Mouse (Mus musculus): ENCODE measurements around the gene Olfr1122.
"Not testable (repeated sequence)": the region's sequence is repeated elsewhere in the genome, so short reads cannot be mapped to it uniquely, and the experiment has no call there.

Olfr1122 gene

DNA sequence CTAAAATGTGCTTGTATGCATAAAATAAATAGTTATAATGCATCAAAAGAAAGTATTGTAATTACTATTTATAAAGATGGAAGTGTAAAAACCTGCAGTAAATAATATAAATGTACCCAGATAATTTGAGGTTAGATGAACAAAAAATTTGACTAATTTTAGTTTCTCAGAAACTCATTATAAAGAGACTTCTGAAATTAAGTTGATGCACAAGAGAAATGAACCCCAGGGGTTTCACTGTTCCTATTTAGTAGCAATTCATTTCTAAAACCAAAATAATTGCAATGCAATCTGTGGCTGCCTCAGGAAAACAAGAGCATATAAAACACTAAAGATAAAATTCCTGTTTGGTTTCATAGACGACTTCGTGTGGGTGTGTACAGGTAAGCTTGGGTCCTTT lies at the start of gene Olfr1122:
Olfr1122 (plus strand) TSS at position 301 of the 400 bp plus-strand sequence.
- no peak for DNase-seq

GRCm38 (mm10) chr2:87354515-87354914 lies 31.1 kb upstream of the Olfr1122 start, which contains the start of gene Olfr1120:
Gene Olfr1120, plus strand, starts transcription at chr2:87354815.
- no peak for DNase-seq

DNA sequence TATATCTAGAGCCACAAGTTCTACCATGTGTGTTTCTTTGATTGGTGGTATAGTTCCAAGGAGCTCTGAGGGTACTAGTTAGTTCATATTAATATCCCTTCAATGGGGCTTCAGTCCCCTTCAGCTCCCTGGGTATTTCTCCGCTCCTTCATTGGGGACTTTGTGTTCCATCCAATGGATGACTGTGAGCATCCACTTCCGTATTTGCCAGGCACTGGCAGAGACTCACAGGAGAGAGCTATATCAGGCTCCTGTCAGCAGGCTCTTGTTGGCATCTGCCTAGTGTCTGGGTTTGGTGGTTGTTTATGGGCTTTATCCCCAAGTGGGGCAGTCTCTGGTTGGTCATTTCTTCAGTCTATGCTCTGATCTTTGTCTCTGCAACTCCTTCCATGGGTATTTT lies 25.5 kb upstream of the Olfr1122 start:
- DNase-seq, result not testable (repeated sequence)

GRCm38 (mm10) chr2:87369595-87369994 lies 16.1 kb upstream of the Olfr1122 start, which contains the start of gene Olfr1121:
Gene Olfr1121, plus strand, starts transcription at chr2:87369895.
- DNase-seq, result no peak

- no peak for DNase-seq
Measured at GRCm38 (mm10) chr2:87371726-87372125, 13.9 kb upstream of the Olfr1122 start.

GRCm38 (mm10) chr2:87383935-87384334 lies 1.7 kb upstream of the Olfr1122 start:
- no peak for DNase-seq

DNA sequence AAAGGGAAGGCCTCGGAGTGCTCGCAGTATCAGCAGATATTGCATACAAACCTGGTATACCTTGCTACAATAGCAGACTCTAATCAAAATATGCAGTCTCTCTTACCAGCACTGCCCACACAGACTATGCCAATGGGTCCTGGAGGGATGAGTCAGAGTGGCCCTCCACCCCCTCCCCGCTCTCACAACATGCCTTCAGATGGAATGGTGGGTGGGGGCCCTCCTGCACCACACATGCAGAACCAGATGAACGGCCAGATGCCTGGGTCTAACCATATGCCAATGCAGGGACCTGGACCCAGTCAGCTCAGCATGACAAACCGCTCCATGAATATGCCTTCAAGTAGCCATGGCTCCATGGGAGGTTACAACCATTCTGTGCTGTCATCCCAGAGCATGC lies 8.0 kb downstream of the Olfr1122 start:
- DNase-seq, result not testable (repeated sequence)

DNA sequence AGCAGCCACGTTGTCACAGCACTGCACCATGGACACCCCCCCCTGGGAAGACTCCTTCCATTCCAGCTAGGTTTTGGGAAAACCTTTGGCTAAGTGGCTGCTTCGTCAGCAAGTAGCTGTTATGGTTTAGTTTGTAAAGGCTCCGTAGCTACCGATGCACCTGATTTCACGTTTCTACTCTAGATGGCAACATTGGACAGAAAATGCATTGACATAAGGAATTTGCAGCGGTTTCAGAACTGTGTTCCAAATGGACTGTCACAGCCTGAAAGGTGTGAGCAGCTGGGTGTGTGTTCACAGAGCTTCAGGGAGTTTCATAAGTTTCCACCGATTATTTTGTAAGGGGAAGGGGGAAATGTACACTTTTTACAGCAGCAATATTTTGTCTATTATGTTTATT lies 9.0 kb downstream of the Olfr1122 start:
- not testable (repeated sequence) for DNase-seq

GRCm38 (mm10) chr2:87416335-87416734 lies 30.7 kb downstream of the Olfr1122 start, which contains the start of gene Olfr1123:
Gene Olfr1123, plus strand, starts transcription at chr2:87416635.
- no peak for DNase-seq

DNA sequence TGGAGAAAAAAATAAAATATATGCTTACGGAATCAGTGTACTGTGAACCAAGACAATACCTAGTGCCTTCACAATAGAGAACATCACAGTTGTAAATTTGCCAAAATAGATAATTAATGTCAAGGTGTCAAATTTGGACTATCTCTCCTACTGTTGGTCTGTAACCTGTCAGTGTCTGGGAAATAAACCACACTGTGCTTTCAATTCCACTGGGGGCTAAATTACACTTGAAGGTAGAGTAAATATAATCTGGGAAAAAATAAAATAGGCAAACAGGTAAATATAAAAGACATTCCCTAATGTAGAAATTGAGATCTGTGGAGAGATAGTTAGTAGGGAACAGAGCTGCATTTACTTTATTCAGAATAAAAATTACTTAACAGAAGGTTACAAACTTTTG lies 44.3 kb downstream of the Olfr1122 start, which contains the start of gene Olfr1124:
Olfr1124 (plus strand) TSS at position 301 of the 400 bp plus-strand sequence.
- DNase-seq, result no peak

DNA sequence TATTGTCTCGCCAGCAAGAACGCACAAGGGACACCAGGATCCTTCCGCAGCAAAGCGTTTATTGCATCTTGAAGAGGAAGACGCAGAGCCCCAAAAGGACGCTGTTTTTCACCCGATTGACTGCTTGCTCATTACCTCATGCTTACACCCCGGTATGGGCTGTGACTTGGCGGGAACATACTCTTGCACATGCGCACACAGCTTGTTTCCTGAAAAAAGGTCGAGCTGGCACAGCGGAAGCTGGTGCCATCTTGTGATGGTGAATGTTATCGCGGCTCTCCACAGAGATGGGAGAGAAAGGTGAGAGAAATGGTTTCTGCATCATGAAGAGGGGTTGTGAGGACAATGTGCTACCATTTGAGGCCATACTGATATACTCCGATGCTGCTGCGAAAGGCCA lies 52.1 kb downstream of the Olfr1122 start:
- no peak for DNase-seq
